Mouse (Mus musculus) C2C12 (cell line): ENCODE measurements around the gene Tnk2.

ENCODE experiments used
- CEBPB ChIP-seq: IDR thresholded peaks from one replicate; pipeline ENCODE4 v1.6.1; 2011; ENCODE audit warnings: low read depth, mild to moderate bottlenecking, control low read depth, moderate library complexity
- CTCF ChIP-seq: IDR thresholded peaks from one replicate; pipeline ENCODE4 v1.5.1; 2011; ENCODE audit not compliant: control insufficient read depth, insufficient read depth, insufficient read length
- FOSL1 ChIP-seq: IDR thresholded peaks from one replicate; pipeline ENCODE4 v1.8.0; 2011; ENCODE audit warnings: mild to moderate bottlenecking, low read length; ENCODE audit not compliant: poor library complexity, insufficient read depth, severe bottlenecking
- MAX ChIP-seq: IDR thresholded peaks from one replicate; pipeline ENCODE4 v1.6.1; 2011; ENCODE audit warnings: mild to moderate bottlenecking, control low read depth
- MYOG ChIP-seq: IDR thresholded peaks from one replicate; pipeline ENCODE4 v1.6.1; 2011; ENCODE audit not compliant: control insufficient read depth, insufficient read length; ENCODE audit errors: extremely low read depth
- USF1 ChIP-seq: IDR thresholded peaks from one replicate; pipeline ENCODE4 v1.6.1; 2011; ENCODE audit warnings: low read depth, mild to moderate bottlenecking, control low read depth, moderate library complexity

DNA sequence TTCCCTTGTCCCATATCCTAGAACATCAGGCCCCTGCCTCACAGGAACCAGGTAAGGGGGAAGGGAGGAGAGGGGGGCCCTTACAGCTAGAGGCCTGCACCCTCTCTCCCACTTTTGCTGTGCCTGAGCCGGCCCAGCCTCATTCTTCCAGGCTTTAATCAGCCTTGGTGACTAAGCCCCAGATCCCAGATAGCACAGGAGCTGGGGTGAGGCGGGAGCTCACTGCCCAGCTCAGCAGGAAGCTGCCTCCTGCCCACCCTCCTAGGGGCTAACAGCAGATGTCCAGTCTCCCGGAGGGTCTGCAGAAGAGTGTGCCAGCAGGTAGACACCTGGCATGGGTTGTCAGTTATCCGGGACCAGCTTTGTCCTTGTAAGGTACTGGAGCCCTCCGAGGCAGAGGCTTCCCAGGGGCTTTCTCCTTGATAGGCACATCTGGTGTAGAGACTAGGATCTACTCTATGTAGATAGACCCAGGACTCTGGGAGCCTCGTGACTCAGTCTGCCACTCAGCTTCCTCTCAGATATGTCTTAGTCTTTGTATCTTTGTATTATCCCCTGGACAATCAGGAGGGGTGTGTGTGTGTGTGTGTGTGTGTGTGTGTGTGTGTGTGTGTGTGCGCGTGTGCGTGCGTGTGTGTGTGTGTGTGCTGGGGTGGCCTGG is 33.5 kb downstream of the Tnk2 start:
- TF ChIP-seq MAX (no peak), CTCF (no peak), USF1 (no peak), MYOG (no peak), CEBPB (no peak), FOSL1 (no peak)
